Mouse (Mus musculus): ENCODE measurements around the gene Usp35.

Gene Usp35

GRCm38 (mm10) chr7:97313364-97313995 is 18.3 kb downstream of the Usp35 start:
- DNase-seq, result no peak

GRCm38 (mm10) chr7:97312856-97313255 is 19.0 kb downstream of the Usp35 start:
- DNase-seq, result no peak

GRCm38 (mm10) chr7:97312196-97312595 is 19.6 kb downstream of the Usp35 start:
- DNase-seq, result no peak

- no peak for DNase-seq
Measured at GRCm38 (mm10) chr7:97311620-97312019, 20.2 kb downstream of the Usp35 start.

GRCm38 (mm10) chr7:97310341-97310635 is 21.5 kb downstream of the Usp35 start:
- DNase-seq, result no peak

- no peak for DNase-seq
Measured at GRCm38 (mm10) chr7:97309461-97310340, 22.1 kb downstream of the Usp35 start.

GRCm38 (mm10) chr7:97307546-97307945 is 24.3 kb downstream of the Usp35 start:
- DNase-seq, result no peak

- DNase-seq, result no peak
Measured at GRCm38 (mm10) chr7:97306813-97307212, 25.0 kb downstream of the Usp35 start.

GRCm38 (mm10) chr7:97305206-97305605 is 26.6 kb downstream of the Usp35 start:
- no peak for DNase-seq

- DNase-seq, result no peak
Measured at GRCm38 (mm10) chr7:97304471-97304870, 27.3 kb downstream of the Usp35 start.

GRCm38 (mm10) chr7:97303614-97304013 is 28.2 kb downstream of the Usp35 start:
- DNase-seq, result no peak

GRCm38 (mm10) chr7:97302876-97303275 is 28.9 kb downstream of the Usp35 start:
- no peak for DNase-seq

GRCm38 (mm10) chr7:97302261-97302660 is 29.6 kb downstream of the Usp35 start:
- DNase-seq, result no peak

- no peak for DNase-seq
Measured at GRCm38 (mm10) chr7:97301321-97301720, 30.5 kb downstream of the Usp35 start.

- DNase-seq, result no peak
Measured at GRCm38 (mm10) chr7:97300914-97301313, 30.9 kb downstream of the Usp35 start.

GRCm38 (mm10) chr7:97298943-97299342 is 32.9 kb downstream of the Usp35 start:
- no peak for DNase-seq

GRCm38 (mm10) chr7:97298279-97298678 is 33.5 kb downstream of the Usp35 start:
- DNase-seq, result no peak

- peak; percentile 75 for DNase-seq
Measured at GRCm38 (mm10) chr7:97297466-97297865, 34.4 kb downstream of the Usp35 start.

- DNase-seq, result no peak
Measured at GRCm38 (mm10) chr7:97296986-97297385, 34.8 kb downstream of the Usp35 start.

- DNase-seq, result no peak
Measured at GRCm38 (mm10) chr7:97271068-97271467, 60.8 kb downstream of the Usp35 start.

GRCm38 (mm10) chr7:97270367-97270766 is 61.5 kb downstream of the Usp35 start:
- peak; percentile 19 for DNase-seq

- DNase-seq, result no peak
Measured at GRCm38 (mm10) chr7:97262541-97262940, 69.3 kb downstream of the Usp35 start.
